Mouse (Mus musculus): ENCODE data around the gene Nlrp1a. TPM values are rescaled to one million over a fixed set of nuclear protein-coding genes. Genes with fewer than 3 reads are reported as not detected.

Gene Nlrp1a
- 0.04 and 0.15 TPM in 2 replicates for polyA plus RNA-seq (2014; fragmentation: Nextera tagmentation; extraction: Ambion mirVana)

- ATAC-seq (ENCODE audit: low FRiP score), result no peak
- no peak within 1 kb of the TSS for H3K4me3 ChIP-seq (ENCODE audit: low read depth, low read length)
- no peaks in the 10 kb centered on the region for H3K36me3 ChIP-seq (ENCODE audit: control insufficient read depth, insufficient read depth, low read length)
- 81% methylated on average over 3 of the region's 3 CpGs for WGBS
- H3K4me2 ChIP-seq (replicated peaks; ENCODE audit: low read depth, low read length), result no peak within 1 kb of the TSS
- no peaks in the 10 kb centered on the region for H3K4me1 ChIP-seq (replicated peaks; ENCODE audit: control insufficient read depth, insufficient read depth, low read length)
- no peak for DNase-seq (ENCODE audit: low spot score)
- H3K9me3 ChIP-seq (ENCODE audit: control insufficient read depth, low read length), result no peaks in the 10 kb centered on the region
- no peak within 1 kb of the TSS for H3K9ac ChIP-seq (ENCODE audit: low read depth, low read length)
- H3K27me3 ChIP-seq (ENCODE audit: control insufficient read depth, insufficient read depth, low read length), result no peaks in the 10 kb centered on the region
- no peak within 1 kb of the TSS for H3K27ac ChIP-seq (ENCODE audit: low read depth, low read length)
Measured at GRCm38 (mm10) chr11:71144661-71145060, at the start of gene Nlrp1a. Nlrp1a (minus strand) TSS chr11:71144704.

GRCm38 (mm10) chr11:71169633-71170032 lies 25.1 kb upstream of the Nlrp1a start:
- WGBS, result 85% methylated on average over 1 of the region's 1 CpGs
- Histone ChIP-seq H3K27me3 (ENCODE audit: control insufficient read depth, insufficient read depth, low read length) (no peaks in the 10 kb centered on the region), H3K9ac (ENCODE audit: low read depth, low read length) (no peak overlapping the region), H3K4me1 (replicated peaks; ENCODE audit: control insufficient read depth, insufficient read depth, low read length) (no peaks in the 10 kb centered on the region), H3K9me3 (ENCODE audit: control insufficient read depth, low read length) (no peaks in the 10 kb centered on the region), H3K4me2 (replicated peaks; ENCODE audit: low read depth, low read length) (no peak overlapping the region), H3K36me3 (ENCODE audit: control insufficient read depth, insufficient read depth, low read length) (no peaks in the 10 kb centered on the region), H3K27ac (ENCODE audit: low read depth, low read length) (no peak overlapping the region), H3K4me3 (ENCODE audit: low read depth, low read length) (no peak overlapping the region)
- no peak for ATAC-seq (ENCODE audit: low FRiP score)
- no peak for DNase-seq (ENCODE audit: low spot score)

GRCm38 (mm10) chr11:71164139-71164538 lies 19.6 kb upstream of the Nlrp1a start:
- H3K4me3 ChIP-seq (ENCODE audit: low read depth, low read length), result no peak overlapping the region
- H3K9me3 ChIP-seq (ENCODE audit: control insufficient read depth, low read length), result no peaks in the 10 kb centered on the region
- no peak overlapping the region for H3K4me2 ChIP-seq (replicated peaks; ENCODE audit: low read depth, low read length)
- 58% methylated on average over 1 of the region's 1 CpGs for WGBS
- DNase-seq (ENCODE audit: low spot score) (no peak), ATAC-seq (ENCODE audit: low FRiP score) (no peak)
- H3K36me3 ChIP-seq (ENCODE audit: control insufficient read depth, insufficient read depth, low read length), result no peaks in the 10 kb centered on the region
- H3K9ac ChIP-seq (ENCODE audit: low read depth, low read length), result no peak overlapping the region
- H3K4me1 ChIP-seq (replicated peaks; ENCODE audit: control insufficient read depth, insufficient read depth, low read length), result no peaks in the 10 kb centered on the region
- no peak overlapping the region for H3K27ac ChIP-seq (ENCODE audit: low read depth, low read length)
- no peaks in the 10 kb centered on the region for H3K27me3 ChIP-seq (ENCODE audit: control insufficient read depth, insufficient read depth, low read length)

GRCm38 (mm10) chr11:71159439-71160136 lies 15.1 kb upstream of the Nlrp1a start:
- DNase-seq (ENCODE audit: low spot score), result no peak
- Histone ChIP-seq H3K4me3 (ENCODE audit: low read depth, low read length) (no peak overlapping the region), H3K4me1 (replicated peaks; ENCODE audit: control insufficient read depth, insufficient read depth, low read length) (no peaks in the 10 kb centered on the region), H3K27ac (ENCODE audit: low read depth, low read length) (no peak overlapping the region), H3K9me3 (ENCODE audit: control insufficient read depth, low read length) (no peaks in the 10 kb centered on the region), H3K27me3 (ENCODE audit: control insufficient read depth, insufficient read depth, low read length) (no peaks in the 10 kb centered on the region), H3K36me3 (ENCODE audit: control insufficient read depth, insufficient read depth, low read length) (no peaks in the 10 kb centered on the region), H3K9ac (ENCODE audit: low read depth, low read length) (no peak overlapping the region), H3K4me2 (replicated peaks; ENCODE audit: low read depth, low read length) (no peak overlapping the region)
- WGBS, result 71% methylated on average over 3 of the region's 3 CpGs
- ATAC-seq (ENCODE audit: low FRiP score), result no peak

- H3K4me3 ChIP-seq (ENCODE audit: low read depth, low read length), result no peak overlapping the region
- DNase-seq (ENCODE audit: low spot score) (no peak), ATAC-seq (ENCODE audit: low FRiP score) (no peak)
- H3K4me2 ChIP-seq (replicated peaks; ENCODE audit: low read depth, low read length), result no peak overlapping the region
- H3K9me3 ChIP-seq (ENCODE audit: control insufficient read depth, low read length), result no peaks in the 10 kb centered on the region
- H3K27ac ChIP-seq (ENCODE audit: low read depth, low read length), result no peak overlapping the region
- no peaks in the 10 kb centered on the region for H3K36me3 ChIP-seq (ENCODE audit: control insufficient read depth, insufficient read depth, low read length)
- H3K27me3 ChIP-seq (ENCODE audit: control insufficient read depth, insufficient read depth, low read length), result no peaks in the 10 kb centered on the region
- no peaks in the 10 kb centered on the region for H3K4me1 ChIP-seq (replicated peaks; ENCODE audit: control insufficient read depth, insufficient read depth, low read length)
- H3K9ac ChIP-seq (ENCODE audit: low read depth, low read length), result no peak overlapping the region
- 88% methylated on average over 1 of the region's 1 CpGs for WGBS
Measured at GRCm38 (mm10) chr11:71155272-71155671, 10.8 kb upstream of the Nlrp1a start.

GRCm38 (mm10) chr11:71142031-71142430 lies 2.5 kb downstream of the Nlrp1a start:
- Histone ChIP-seq H3K27me3 (ENCODE audit: control insufficient read depth, insufficient read depth, low read length) (no peaks in the 10 kb centered on the region), H3K4me1 (replicated peaks; ENCODE audit: control insufficient read depth, insufficient read depth, low read length) (no peaks in the 10 kb centered on the region), H3K36me3 (ENCODE audit: control insufficient read depth, insufficient read depth, low read length) (no peaks in the 10 kb centered on the region), H3K4me3 (ENCODE audit: low read depth, low read length) (no peak overlapping the region), H3K9me3 (ENCODE audit: control insufficient read depth, low read length) (no peaks in the 10 kb centered on the region), H3K9ac (ENCODE audit: low read depth, low read length) (no peak overlapping the region), H3K27ac (ENCODE audit: low read depth, low read length) (no peak overlapping the region), H3K4me2 (replicated peaks; ENCODE audit: low read depth, low read length) (no peak overlapping the region)
- no peak for ATAC-seq (ENCODE audit: low FRiP score)
- WGBS, result 79% methylated on average over 1 of the region's 1 CpGs
- no peak for DNase-seq (ENCODE audit: low spot score)

GRCm38 (mm10) chr11:71107128-71107527 lies 37.4 kb downstream of the Nlrp1a start:
- DNase-seq (ENCODE audit: low spot score), result no peak
- no peaks in the 10 kb centered on the region for H3K9me3 ChIP-seq (ENCODE audit: control insufficient read depth, low read length)
- H3K4me3 ChIP-seq (ENCODE audit: low read depth, low read length), result no peak overlapping the region
- no peaks in the 10 kb centered on the region for H3K36me3 ChIP-seq (ENCODE audit: control insufficient read depth, insufficient read depth, low read length)
- 78% methylated on average over 2 of the region's 2 CpGs for WGBS
- no peak overlapping the region for H3K4me2 ChIP-seq (replicated peaks; ENCODE audit: low read depth, low read length)
- H3K4me1 ChIP-seq (replicated peaks; ENCODE audit: control insufficient read depth, insufficient read depth, low read length), result no peaks in the 10 kb centered on the region
- H3K27me3 ChIP-seq (ENCODE audit: control insufficient read depth, insufficient read depth, low read length), result no peaks in the 10 kb centered on the region
- no peak overlapping the region for H3K9ac ChIP-seq (ENCODE audit: low read depth, low read length)
- no peak overlapping the region for H3K27ac ChIP-seq (ENCODE audit: low read depth, low read length)
- ATAC-seq (ENCODE audit: low FRiP score), result no peak

GRCm38 (mm10) chr11:71106261-71107021 lies 38.1 kb downstream of the Nlrp1a start:
- H3K4me1 ChIP-seq (replicated peaks; ENCODE audit: control insufficient read depth, insufficient read depth, low read length), result no peaks in the 10 kb centered on the region
- H3K4me2 ChIP-seq (replicated peaks; ENCODE audit: low read depth, low read length), result no peak overlapping the region
- no peaks in the 10 kb centered on the region for H3K36me3 ChIP-seq (ENCODE audit: control insufficient read depth, insufficient read depth, low read length)
- no peaks in the 10 kb centered on the region for H3K27me3 ChIP-seq (ENCODE audit: control insufficient read depth, insufficient read depth, low read length)
- no peak overlapping the region for H3K9ac ChIP-seq (ENCODE audit: low read depth, low read length)
- H3K9me3 ChIP-seq (ENCODE audit: control insufficient read depth, low read length), result no peaks in the 10 kb centered on the region
- no peak overlapping the region for H3K4me3 ChIP-seq (ENCODE audit: low read depth, low read length)
- no peak overlapping the region for H3K27ac ChIP-seq (ENCODE audit: low read depth, low read length)
- no peak for ATAC-seq (ENCODE audit: low FRiP score)
- DNase-seq (ENCODE audit: low spot score), result no peak

- no peak for DNase-seq (ENCODE audit: low spot score)
- Histone ChIP-seq H3K36me3 (ENCODE audit: control insufficient read depth, insufficient read depth, low read length) (no peaks in the 10 kb centered on the region), H3K4me3 (ENCODE audit: low read depth, low read length) (no peak overlapping the region), H3K27me3 (ENCODE audit: control insufficient read depth, insufficient read depth, low read length) (no peaks in the 10 kb centered on the region), H3K4me2 (replicated peaks; ENCODE audit: low read depth, low read length) (no peak overlapping the region), H3K9me3 (ENCODE audit: control insufficient read depth, low read length) (no peaks in the 10 kb centered on the region), H3K9ac (ENCODE audit: low read depth, low read length) (no peak overlapping the region), H3K27ac (ENCODE audit: low read depth, low read length) (no peak overlapping the region), H3K4me1 (replicated peaks; ENCODE audit: control insufficient read depth, insufficient read depth, low read length) (no peaks in the 10 kb centered on the region)
- ATAC-seq (ENCODE audit: low FRiP score), result no peak
Measured at GRCm38 (mm10) chr11:71103931-71104330, 40.6 kb downstream of the Nlrp1a start.

Measured in hindbrain, embryonic 11.5 days (tissue).